Mouse (Mus musculus): Measurements from ENCODE around the gene Slc25a33. TPM values are rescaled to one million over a fixed set of nuclear protein-coding genes. Genes with fewer than 3 reads are reported as not detected.

Gene Slc25a33
- polyA plus RNA-seq, 1 experiment: 6.9 TPM

GRCm38 (mm10) chr4:149724916-149725470 is 49.1 kb downstream of the Slc25a33 start:
- no peak for TF ChIP-seq GATA1 (IDR thresholded peaks at IDR 0.05; ENCODE audit: low read length)

DNA sequence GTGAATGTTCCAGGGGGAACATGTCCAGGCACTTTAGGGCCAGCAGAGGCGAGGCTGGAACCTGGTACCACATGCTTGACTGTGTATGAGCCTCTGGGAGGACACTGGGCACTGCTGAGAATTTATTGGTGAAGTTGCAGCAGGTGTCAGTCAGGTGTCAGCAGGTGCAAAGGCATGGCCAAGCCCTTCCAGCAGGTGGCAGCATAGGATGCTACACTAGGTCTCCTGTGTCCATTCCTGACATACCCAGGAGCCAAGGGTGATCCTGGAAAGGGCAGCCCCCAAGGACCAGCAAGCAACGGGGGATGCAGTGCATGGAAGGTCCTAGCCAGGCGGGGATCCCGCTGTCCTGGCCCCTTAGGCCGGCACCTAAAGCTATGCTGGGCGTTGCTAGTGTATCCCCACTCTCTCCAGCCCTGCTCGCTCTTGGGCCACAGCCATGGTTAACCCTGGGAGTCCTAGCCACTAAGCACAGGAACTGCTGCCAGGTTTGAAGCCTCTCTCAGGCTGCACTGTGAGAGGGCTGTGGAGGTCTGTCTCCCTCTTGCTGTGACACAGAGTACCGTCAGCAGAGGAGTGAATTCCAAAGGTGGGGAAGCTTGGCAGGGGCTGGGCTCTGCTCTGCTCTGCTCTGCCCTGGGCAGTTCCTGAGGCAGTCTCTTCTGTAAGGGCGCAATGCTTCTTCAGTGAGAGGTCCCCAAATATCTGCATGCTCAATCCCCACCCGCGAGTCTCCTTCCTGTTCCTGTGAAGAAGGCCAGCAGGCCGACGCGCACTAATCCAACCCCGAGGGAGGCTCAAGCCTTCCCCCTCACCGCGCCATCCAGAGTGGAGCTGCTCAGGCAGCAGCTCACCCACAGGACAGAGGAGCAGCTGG is 50.0 kb downstream of the Slc25a33 start:
- no peak for TF ChIP-seq GATA1 (IDR thresholded peaks at IDR 0.05; ENCODE audit: low read length)

DNA sequence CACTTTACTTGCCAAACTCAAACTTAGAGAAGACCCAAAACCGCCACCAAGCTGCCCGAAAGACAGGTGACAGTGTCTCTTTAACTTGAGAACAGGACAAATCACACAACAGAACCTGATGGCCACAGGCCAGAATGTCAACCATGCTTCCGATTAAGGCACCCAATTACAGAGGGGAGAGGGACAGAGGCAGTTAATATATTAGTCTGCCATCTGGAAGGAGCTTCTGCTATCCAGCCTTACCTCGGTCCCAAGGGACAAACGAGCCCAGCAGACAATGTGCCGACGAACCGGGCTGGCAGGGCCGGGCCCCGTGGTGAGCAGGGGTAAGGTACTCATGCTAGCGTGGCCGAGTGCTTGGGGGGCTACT is 51.1 kb downstream of the Slc25a33 start:
- TF ChIP-seq GATA1 (IDR thresholded peaks at IDR 0.05; ENCODE audit: low read length): no peak

GRCm38 (mm10) chr4:149722104-149723020 is 51.7 kb downstream of the Slc25a33 start:
- no peak for TF ChIP-seq GATA1 (IDR thresholded peaks at IDR 0.05; ENCODE audit: low read length)

DNA sequence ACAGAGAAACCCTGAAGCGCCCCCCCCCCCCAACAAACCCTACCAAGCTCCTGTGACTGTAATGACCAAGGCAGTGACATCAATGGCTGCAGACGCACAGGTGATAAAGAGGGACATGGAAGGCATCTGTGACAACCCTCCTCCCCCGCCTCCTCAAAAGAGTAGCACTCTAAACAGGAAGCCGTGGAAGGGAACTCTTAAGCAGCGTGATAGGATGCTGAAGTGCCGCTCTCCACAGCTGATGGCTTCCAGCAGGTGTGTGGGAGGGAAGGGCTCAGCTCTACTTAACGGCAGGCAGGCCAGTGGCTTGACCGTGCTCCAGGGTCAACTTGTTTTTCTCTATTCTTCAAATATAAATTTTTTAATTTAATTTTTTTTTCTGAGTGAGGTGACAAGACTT is 52.9 kb downstream of the Slc25a33 start:
- TF ChIP-seq GATA1 (IDR thresholded peaks at IDR 0.05; ENCODE audit: low read length): no peak

DNA sequence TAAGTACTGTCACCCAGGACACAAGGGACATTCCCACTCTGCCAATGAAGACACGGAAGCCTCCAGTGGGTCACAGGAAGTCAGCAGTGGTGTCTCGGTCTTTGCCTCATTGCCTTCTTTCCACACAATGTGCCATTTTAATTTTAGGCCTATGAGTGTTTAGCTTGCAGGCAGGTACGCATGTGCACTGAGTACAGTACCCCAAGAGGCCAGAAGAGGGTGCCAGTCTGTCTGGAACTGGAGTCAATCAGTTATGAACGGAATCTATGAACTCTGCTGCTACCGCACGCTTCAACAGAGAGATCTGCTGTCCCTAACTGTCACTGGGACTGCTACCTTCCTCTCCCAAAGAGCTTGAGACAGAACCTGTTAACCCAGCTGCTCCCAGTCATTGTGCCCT is 54.4 kb downstream of the Slc25a33 start:
- TF ChIP-seq GATA1 (IDR thresholded peaks at IDR 0.05; ENCODE audit: low read length): no peak

GRCm38 (mm10) chr4:149714542-149714941 is 59.5 kb downstream of the Slc25a33 start:
- no peak for TF ChIP-seq GATA1 (IDR thresholded peaks at IDR 0.05; ENCODE audit: low read length)

- TF ChIP-seq GATA1 (IDR thresholded peaks at IDR 0.05; ENCODE audit: low read length): no peak
Observed at GRCm38 (mm10) chr4:149711955-149712354, 62.1 kb downstream of the Slc25a33 start.

GRCm38 (mm10) chr4:149711485-149711884 is 62.6 kb downstream of the Slc25a33 start:
- no peak for TF ChIP-seq GATA1 (IDR thresholded peaks at IDR 0.05; ENCODE audit: low read length)

GRCm38 (mm10) chr4:149710510-149710909 is 63.6 kb downstream of the Slc25a33 start:
- TF ChIP-seq GATA1 (IDR thresholded peaks at IDR 0.05; ENCODE audit: low read length): no peak

- no peak for TF ChIP-seq GATA1 (IDR thresholded peaks at IDR 0.05; ENCODE audit: low read length)
Observed at GRCm38 (mm10) chr4:149705941-149706340, 68.1 kb downstream of the Slc25a33 start.

GRCm38 (mm10) chr4:149705298-149705697 is 68.8 kb downstream of the Slc25a33 start:
- no peak for TF ChIP-seq GATA1 (IDR thresholded peaks at IDR 0.05; ENCODE audit: low read length)

GRCm38 (mm10) chr4:149702210-149702979 is 71.7 kb downstream of the Slc25a33 start, which contains the start of gene Pik3cd:
Pik3cd (minus strand) TSS chr4:149702571.
- no peak for TF ChIP-seq GATA1 (IDR thresholded peaks at IDR 0.05; ENCODE audit: low read length)

DNA sequence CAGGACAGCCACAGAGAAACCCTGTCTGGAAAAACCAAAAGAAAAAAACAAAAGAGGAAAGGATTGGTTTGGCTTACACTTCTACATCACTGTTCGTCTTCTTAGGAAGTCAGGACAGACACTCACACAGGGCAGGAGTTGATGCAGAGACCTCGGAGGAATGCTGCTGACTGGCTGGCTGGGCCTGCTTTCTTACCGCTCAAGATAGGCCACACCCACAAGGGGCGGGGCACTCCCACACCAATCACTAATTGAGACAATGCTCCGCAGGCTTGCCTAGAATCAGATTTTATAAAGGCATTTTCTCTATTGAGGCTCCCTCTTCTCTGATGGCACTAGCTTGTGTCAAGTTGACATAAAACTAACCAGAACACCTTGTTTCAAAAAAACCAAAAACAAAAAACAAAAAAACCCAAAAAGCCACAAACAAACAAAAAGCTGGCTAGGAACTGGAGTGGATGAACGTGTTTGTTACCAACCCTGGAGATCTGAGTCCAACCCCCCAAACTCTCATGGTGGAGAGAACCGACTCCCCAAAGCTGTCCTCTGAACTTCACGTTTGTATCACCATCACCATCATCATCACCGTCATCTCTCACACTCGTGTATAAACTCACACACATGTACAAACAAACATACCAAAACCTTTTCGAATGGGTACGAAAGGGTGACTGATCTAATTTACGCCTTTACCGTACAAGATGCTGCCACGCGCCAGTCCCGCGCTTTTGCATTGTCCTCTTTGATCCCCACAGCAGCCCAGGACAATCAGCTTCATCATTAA is 72.5 kb downstream of the Slc25a33 start:
- TF ChIP-seq GATA1 (IDR thresholded peaks at IDR 0.05; ENCODE audit: low read length): no peak

Data from G1E-ER4 (cell line).